Mouse (Mus musculus): ENCODE data around the gene Agpat1.

- TF ChIP-seq ZNF384 (IDR thresholded peaks at IDR 0.05; ENCODE audit: low read depth, low read length) (no peak), CTCF (conservative IDR thresholded peaks at IDR 0.05 in 1 of 2, IDR thresholded peaks at IDR 0.05 in 1 of 2; ENCODE audit: low read depth in 2 of 2, low read length in 2 of 2) (no peak), CHD1 (IDR thresholded peaks at IDR 0.05; ENCODE audit: low read depth, low read length) (no peak), MEF2A (IDR thresholded peaks at IDR 0.05; ENCODE audit: borderline replicate concordance, low read depth, low read length) (no peak), MAFK (IDR thresholded peaks at IDR 0.05; ENCODE audit: insufficient replicate concordance, low read length) (no peak), TBP (conservative IDR thresholded peaks at IDR 0.05; ENCODE audit: low read depth, low read length) (no peak), CHD2 (IDR thresholded peaks at IDR 0.05; ENCODE audit: low read length) (no peak)
Observed at GRCm38 (mm10) chr17:34562595-34562994, 41.5 kb upstream of the Agpat1 start.
